Mouse (Mus musculus) midbrain, embryonic 12.5 days (tissue): Measurements from ENCODE around the gene Mboat2. TPM values are rescaled to one million over a fixed set of nuclear protein-coding genes. Genes with fewer than 3 reads are reported as not detected.

Source experiments
- ATAC-seq: fragments of 200-750 bp; cut with Nextera tagmentation; 2 replicates; pipeline ENCODE4 v1.8.0; 2017; ENCODE audit warnings: low read depth, moderate TSS enrichment, moderate library complexity; ENCODE audit not compliant: low FRiP score
- H3K27ac ChIP-seq: fragments of 300-500 bp; sonication (generic); replicated peaks from 2 replicates; pipeline ENCODE4 v1.5.1; 2016; ENCODE audit warnings: mild to moderate bottlenecking
- H3K27me3 ChIP-seq: fragments of 300-500 bp; sonication (generic); 2 replicates; pipeline ENCODE4 v1.6.1; 2016; ENCODE audit warnings: mild to moderate bottlenecking
- H3K36me3 ChIP-seq: fragments of 300-500 bp; sonication (generic); 2 replicates; pipeline ENCODE4 v1.6.1; 2016
- H3K4me1 ChIP-seq: fragments of 300-500 bp; sonication (generic); 2 replicates; pipeline ENCODE4 v1.6.1; 2016
- H3K4me2 ChIP-seq: fragments of 300-500 bp; sonication (generic); replicated peaks from 2 replicates; pipeline ENCODE4 v1.6.1; 2016; ENCODE audit warnings: mild to moderate bottlenecking, moderate library complexity
- H3K4me3 ChIP-seq: fragments of 300-500 bp; sonication (generic); 2 replicates; pipeline ENCODE4 v1.5.1; 2016; ENCODE audit warnings: mild to moderate bottlenecking
- H3K9ac ChIP-seq: fragments of 300-500 bp; sonication (generic); replicated peaks from 2 replicates; pipeline ENCODE4 v1.6.1; 2016; ENCODE audit warnings: mild to moderate bottlenecking, moderate library complexity
- H3K9me3 ChIP-seq: fragments of 300-500 bp; sonication (generic); 2 replicates; pipeline ENCODE4 v1.6.1; 2016; ENCODE audit warnings: mild to moderate bottlenecking
- WGBS: fragments of 180-500 bp; shearing (Covaris S2); methylation state at CpG from one replicate; pipeline ENCODE4 v1.1.7; 2016; 5-methylcytosine and 5-hydroxymethylcytosine counted together
- polyA plus RNA-seq: library from polyadenylated mRNA; unstranded; fragments of >200 nt; fragmentation: Nextera tagmentation; extraction: Ambion mirVana; gene quantifications from 2 replicates; pipeline ENCODE4 v1.2.1, GENCODE M21; 2016

The Mboat2 gene
- polyA plus RNA-seq, 1 experiment from 2014 or later = 69.5 TPM

DNA sequence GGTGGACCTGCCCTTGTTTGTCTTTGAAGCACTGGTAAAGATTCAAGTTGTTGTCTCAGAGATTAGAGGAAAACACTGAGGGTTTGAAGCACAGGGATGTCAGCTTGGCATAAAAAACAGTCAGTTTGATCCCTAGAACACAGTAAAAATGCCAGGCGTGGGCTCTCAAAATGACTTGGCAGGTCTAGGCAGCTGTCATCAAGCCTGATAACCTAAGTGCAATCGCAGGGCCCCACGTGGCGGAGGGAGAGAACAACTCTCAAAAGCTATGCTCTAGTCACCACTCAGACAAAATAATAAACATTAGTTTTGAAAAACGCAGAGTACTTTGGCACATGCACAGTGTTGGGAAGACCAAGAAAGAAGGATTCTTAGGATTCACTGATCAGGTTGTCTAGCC, 154.5 kb downstream of the Mboat2 start:
- 89% methylated on average over 5 of the region's 5 CpGs for WGBS
- no peak overlapping the region for H3K9ac ChIP-seq
- no peak overlapping the region for H3K4me3 ChIP-seq
- no peaks in the 10 kb centered on the region for H3K27me3 ChIP-seq
- no peak for ATAC-seq
- H3K27ac ChIP-seq = no peak overlapping the region
- no peak overlapping the region for H3K4me2 ChIP-seq
- H3K4me1 ChIP-seq = no peaks in the 10 kb centered on the region
- no peaks in the 10 kb centered on the region for H3K9me3 ChIP-seq
- H3K36me3 ChIP-seq = peaks cover 42% of the 10 kb centered on the region

DNA sequence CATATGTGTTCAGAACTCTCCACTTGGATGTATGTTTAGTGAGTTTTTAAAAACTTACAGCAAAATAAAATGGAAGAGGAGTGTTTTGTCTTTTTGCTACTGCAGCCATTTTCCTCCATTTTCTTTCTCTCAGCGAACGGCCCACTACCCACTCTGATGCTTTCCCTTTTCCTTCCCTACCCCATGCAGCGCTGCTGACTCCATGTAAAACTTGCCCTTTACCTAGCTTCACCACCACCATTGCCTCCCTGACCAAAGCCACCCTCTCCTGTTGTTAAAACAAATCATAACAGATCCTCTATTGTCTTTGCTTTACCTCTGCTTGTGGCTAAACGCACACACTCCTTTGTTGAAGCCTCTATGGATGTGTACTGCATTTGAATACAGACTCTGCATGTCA, 164.7 kb downstream of the Mboat2 start:
- WGBS = 86% methylated on average over 4 of the region's 4 CpGs
- Histone ChIP-seq H3K4me2 (no peak overlapping the region), H3K9ac (no peak overlapping the region), H3K4me3 (no peak overlapping the region), H3K36me3 (peaks cover 88% of the 10 kb centered on the region), H3K9me3 (no peaks in the 10 kb centered on the region), H3K27ac (no peak overlapping the region), H3K4me1 (no peaks in the 10 kb centered on the region), H3K27me3 (no peaks in the 10 kb centered on the region)
- no peak for ATAC-seq

DNA sequence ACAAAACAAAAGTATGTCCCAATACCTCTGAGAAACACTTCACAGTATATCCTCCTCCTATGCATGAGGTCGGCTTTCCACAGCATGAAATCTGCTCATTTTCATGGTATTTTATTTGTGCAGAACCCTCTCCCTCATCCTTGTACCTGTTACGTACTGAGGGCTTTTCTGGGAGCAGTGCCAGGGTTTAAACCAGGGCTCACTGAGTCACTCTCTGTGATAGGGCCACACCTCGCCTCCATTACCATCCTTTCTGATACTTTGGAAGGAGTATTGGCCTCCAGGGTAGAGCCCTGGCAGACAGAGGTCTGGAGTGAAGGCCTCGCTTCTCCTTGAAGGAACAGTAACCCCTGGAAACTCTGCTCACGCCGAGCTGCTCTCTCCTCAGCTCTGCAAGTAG, 174.7 kb downstream of the Mboat2 start:
- Histone ChIP-seq H3K36me3 (peaks cover 76% of the 10 kb centered on the region), H3K4me2 (no peak overlapping the region), H3K4me3 (no peak overlapping the region), H3K9ac (no peak overlapping the region), H3K27me3 (no peaks in the 10 kb centered on the region), H3K9me3 (no peaks in the 10 kb centered on the region), H3K27ac (no peak overlapping the region), H3K4me1 (no peaks in the 10 kb centered on the region)
- 87% methylated on average over 6 of the region's 6 CpGs for WGBS
- ATAC-seq = no peak

GRCm38 (mm10) chr12:25009957-25010356, 179.3 kb downstream of the Mboat2 start:
- Histone ChIP-seq H3K9ac (no peak overlapping the region), H3K27ac (no peak overlapping the region), H3K36me3 (peaks cover 79% of the 10 kb centered on the region), H3K4me1 (no peaks in the 10 kb centered on the region), H3K4me2 (no peak overlapping the region), H3K27me3 (no peaks in the 10 kb centered on the region), H3K9me3 (no peaks in the 10 kb centered on the region), H3K4me3 (no peak overlapping the region)
- ATAC-seq = no peak
- 91% methylated on average over 9 of the region's 9 CpGs for WGBS

DNA sequence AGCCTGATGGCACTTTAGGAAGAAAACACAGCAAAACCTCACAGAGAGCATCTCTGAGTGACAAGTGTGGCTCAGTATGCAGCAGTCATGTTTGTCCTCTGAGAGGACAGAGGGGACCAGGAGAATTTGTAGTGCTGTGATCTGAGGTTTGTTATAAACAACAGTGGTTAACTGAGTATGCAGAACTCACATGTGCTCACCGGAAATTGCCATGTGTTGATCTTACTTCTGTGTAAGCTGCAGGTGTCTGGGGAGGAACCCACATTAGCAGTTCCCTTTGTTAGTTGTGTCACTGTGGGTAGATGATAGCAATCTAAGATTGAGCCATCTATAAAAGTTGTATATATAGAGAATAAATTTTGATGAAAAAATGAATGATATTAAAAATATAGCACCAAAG, 179.7 kb downstream of the Mboat2 start:
- no peak for ATAC-seq
- no peaks in the 10 kb centered on the region for H3K27me3 ChIP-seq
- no peaks in the 10 kb centered on the region for H3K9me3 ChIP-seq
- 95% methylated on average over 1 of the region's 1 CpGs for WGBS
- H3K4me2 ChIP-seq = no peak overlapping the region
- H3K9ac ChIP-seq = no peak overlapping the region
- no peaks in the 10 kb centered on the region for H3K4me1 ChIP-seq
- peaks cover 79% of the 10 kb centered on the region for H3K36me3 ChIP-seq
- no peak overlapping the region for H3K27ac ChIP-seq
- H3K4me3 ChIP-seq = no peak overlapping the region

DNA sequence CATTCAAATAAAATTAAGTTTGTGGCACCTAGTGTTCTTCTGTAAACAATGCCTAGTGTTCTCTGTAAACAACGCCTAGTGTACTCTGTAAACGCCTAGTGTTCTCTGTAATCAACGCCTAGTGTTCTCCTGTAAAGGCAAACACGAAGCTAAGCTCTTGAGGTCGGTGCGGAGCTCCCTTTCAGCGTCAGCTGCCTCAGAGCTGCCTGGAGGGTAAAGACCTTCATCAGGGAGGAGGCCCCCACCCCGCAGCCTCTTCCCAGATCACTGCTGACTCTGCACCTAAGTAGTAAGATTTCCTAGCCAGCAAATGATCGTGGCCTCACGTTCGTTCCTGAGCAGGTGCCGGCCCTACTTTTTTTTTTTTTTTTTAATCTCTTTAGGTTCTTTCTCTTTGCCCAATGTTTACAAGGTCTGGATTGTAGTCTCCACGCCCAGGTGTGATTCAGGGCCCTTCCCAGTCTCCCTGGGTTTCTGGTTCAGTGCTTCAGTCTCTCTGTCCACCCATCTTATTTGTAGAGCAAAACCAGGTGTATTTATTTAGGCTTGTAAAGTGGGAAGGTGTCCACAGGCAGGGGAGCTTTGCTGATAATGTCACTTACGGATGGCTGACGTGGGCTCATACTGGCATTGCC, 181.2 kb downstream of the Mboat2 start:
- no peak overlapping the region for H3K9ac ChIP-seq
- 77% methylated on average over 15 of the region's 15 CpGs for WGBS
- H3K4me3 ChIP-seq = no peak overlapping the region
- ATAC-seq = no peak
- H3K36me3 ChIP-seq = peaks cover 84% of the 10 kb centered on the region
- H3K27ac ChIP-seq = no peak overlapping the region
- no peaks in the 10 kb centered on the region for H3K27me3 ChIP-seq
- H3K4me2 ChIP-seq = no peak overlapping the region
- H3K9me3 ChIP-seq = no peaks in the 10 kb centered on the region
- H3K4me1 ChIP-seq = no peaks in the 10 kb centered on the region

- no peak for ATAC-seq
- H3K9me3 ChIP-seq = no peaks in the 10 kb centered on the region
- H3K4me3 ChIP-seq = no peak overlapping the region
- H3K27ac ChIP-seq = no peak overlapping the region
- 93% methylated on average over 13 of the region's 13 CpGs for WGBS
- peaks cover 84% of the 10 kb centered on the region for H3K36me3 ChIP-seq
- no peaks in the 10 kb centered on the region for H3K27me3 ChIP-seq
- H3K9ac ChIP-seq = no peak overlapping the region
- H3K4me1 ChIP-seq = no peaks in the 10 kb centered on the region
- H3K4me2 ChIP-seq = no peak overlapping the region
Measured at GRCm38 (mm10) chr12:25012555-25013540, 182.2 kb downstream of the Mboat2 start.

Other genes starting within 250 kb of the Mboat2 start
- 19.4 and 19.7 TPM in 2 replicates for gene Klf11, start 179.6 kb upstream of the Mboat2 start, polyA plus RNA-seq
- gene Cys1, start 149.1 kb upstream of the Mboat2 start, polyA plus RNA-seq = 1.1 and 1.7 TPM in 2 replicates
- gene Rrm2, start 122.6 kb upstream of the Mboat2 start, polyA plus RNA-seq = 429 and 434 TPM in 2 replicates
- gene Kidins220, start 144.0 kb downstream of the Mboat2 start, polyA plus RNA-seq = 89.0 and 100 TPM in 2 replicates